ENCODE assay signal across 28 mouse cellular contexts in genomic region chr13:8967742-8968141, GRCm38 (mm10). TPM values are rescaled to one million over a fixed set of nuclear protein-coding genes. Genes with fewer than 3 reads are reported as not detected.
"Had no signal": no experiment of that assay in that cellular context is flagged by ENCODE, and none has a peak within 500 bp of the region (broad histone marks: within the 10 kb centered on the region; RNA-seq: fewer than 3 reads in every experiment).

No protein-coding gene starts in this region.

- H3K27ac ChIP-seq: intestine, embryonic 15.5 days; kidney, embryonic 15.5 days; limb, embryonic 13.5 days; liver, embryonic 14.5 days; lung, embryonic 15.5 days; midbrain, embryonic 12.5 days; midbrain, embryonic 15.5 days; neural tube, embryonic 12.5 days; neural tube, embryonic 15.5 days had no signal

- H3K4me3 ChIP-seq: intestine, embryonic 15.5 days; kidney, embryonic 15.5 days; limb, embryonic 13.5 days; lung, embryonic 15.5 days; midbrain, embryonic 12.5 days; midbrain, embryonic 15.5 days; neural tube, embryonic 12.5 days; neural tube, embryonic 15.5 days had no signal

- ATAC-seq: intestine, embryonic 15.5 days; midbrain, embryonic 15.5 days had no signal

- H3K4me1 ChIP-seq: intestine, embryonic 15.5 days; kidney, embryonic 15.5 days; limb, embryonic 13.5 days; lung, embryonic 15.5 days; midbrain, embryonic 12.5 days; midbrain, embryonic 15.5 days; neural tube, embryonic 12.5 days; neural tube, embryonic 15.5 days had no signal

- H3K4me2 ChIP-seq: intestine, embryonic 15.5 days; kidney, embryonic 15.5 days; limb, embryonic 13.5 days; lung, embryonic 15.5 days; midbrain, embryonic 12.5 days; midbrain, embryonic 15.5 days; neural tube, embryonic 12.5 days; neural tube, embryonic 15.5 days had no signal

- H3K9ac ChIP-seq: intestine, embryonic 15.5 days; kidney, embryonic 15.5 days; limb, embryonic 13.5 days; liver, embryonic 14.5 days; lung, embryonic 15.5 days; midbrain, embryonic 12.5 days; midbrain, embryonic 15.5 days; neural tube, embryonic 12.5 days; neural tube, embryonic 15.5 days had no signal

- H3K27me3 ChIP-seq: intestine, embryonic 15.5 days; kidney, embryonic 15.5 days; limb, embryonic 13.5 days; lung, embryonic 15.5 days; midbrain, embryonic 12.5 days; midbrain, embryonic 15.5 days; neural tube, embryonic 12.5 days; neural tube, embryonic 15.5 days had no signal

- H3K9me3 ChIP-seq: intestine, embryonic 15.5 days; kidney, embryonic 15.5 days; limb, embryonic 13.5 days; lung, embryonic 15.5 days; midbrain, embryonic 12.5 days; midbrain, embryonic 15.5 days; neural tube, embryonic 12.5 days; neural tube, embryonic 15.5 days had no signal

- DNase-seq: kidney, adult 11 months; kidney, adult 8-10 months; kidney, postnatal 10 days; kidney, postnatal 4 days; left cerebral cortex, postnatal 4 days; lung, adult 18-20 months; lung, postnatal 10 days; lung, postnatal 36 days; right cerebral cortex, adult 18-20 months; right cerebral cortex, postnatal 14 days; right cerebral cortex, postnatal 4 days; thymus, postnatal 25 days had no signal

RNA-seq across cellular contexts. Expression of gene Idi2, which starts 15.1 kb away (rescaled TPM):
- total RNA-seq: layer of hippocampus, adult 18-20 months; layer of hippocampus, postnatal 14 days; left cerebral cortex, adult 8-10 months; left cerebral cortex, postnatal 14 days; left cerebral cortex, postnatal 4 days; liver, adult 2 months had no signal
- polyA plus RNA-seq: intestine, embryonic 15.5 days; kidney, embryonic 15.5 days; limb, embryonic 13.5 days; liver, adult 2 months; liver, embryonic 14.5 days; midbrain, embryonic 12.5 days; midbrain, embryonic 15.5 days; neural tube, embryonic 15.5 days; stomach, embryonic 14.5 days had no signal

RNA-seq across cellular contexts. Expression of gene Gm9745, which starts 19.7 kb away (rescaled TPM):
- total RNA-seq: layer of hippocampus, adult 18-20 months; layer of hippocampus, postnatal 14 days; left cerebral cortex, postnatal 14 days; left cerebral cortex, postnatal 4 days; liver, adult 2 months had no signal
- polyA plus RNA-seq: intestine, embryonic 15.5 days; kidney, embryonic 15.5 days; limb, embryonic 13.5 days; liver, adult 2 months; liver, embryonic 14.5 days; lung, embryonic 15.5 days; midbrain, embryonic 12.5 days; midbrain, embryonic 15.5 days; neural tube, embryonic 12.5 days; neural tube, embryonic 15.5 days; stomach, embryonic 14.5 days; thymus, postnatal 0 days had no signal
